Mouse (Mus musculus): ENCODE data around the gene Fam71f2.

DNA sequence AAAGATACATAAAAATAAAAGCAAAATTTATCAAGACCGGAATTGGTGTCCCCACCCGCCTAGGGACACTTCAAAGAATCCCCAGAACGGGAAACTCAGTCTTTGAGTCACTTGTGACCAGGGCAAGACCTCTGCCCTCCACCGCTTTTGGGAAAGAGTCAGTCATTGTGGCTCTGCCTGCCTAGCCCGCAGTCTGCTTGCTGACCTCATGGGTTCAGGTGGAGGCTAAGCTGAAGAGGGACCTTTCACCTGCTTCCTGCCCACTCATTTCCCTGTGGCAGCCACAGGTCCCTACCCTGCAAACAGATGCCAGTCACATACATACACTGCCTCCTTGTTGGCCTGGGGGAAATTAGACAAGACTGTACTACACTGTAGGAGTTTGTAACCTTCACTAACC lies 32.8 kb upstream of the Fam71f2 start:
- no peak for TF ChIP-seq USF1 (IDR thresholded peaks at IDR 0.05; ENCODE audit: low read depth, low read length)
- no peak for TF ChIP-seq ETS1 (IDR thresholded peaks at IDR 0.05; ENCODE audit: low read depth, low read length)
- TF ChIP-seq CTCF (IDR thresholded peaks at IDR 0.05 in 2 of 3, conservative IDR thresholded peaks at IDR 0.05 in 1 of 3; ENCODE audit: control insufficient read depth in 1 of 3, insufficient read depth in 1 of 3, low read depth in 2 of 3, low read length in 3 of 3, poor library complexity in 1 of 3, severe bottlenecking in 1 of 3) = no peak
